8 mouse cellular contexts compared by ENCODE assay signal in genomic region chr15:98993865-98994264, GRCm38 (mm10). TPM values are rescaled to one million over a fixed set of nuclear protein-coding genes. Genes with fewer than 3 reads are reported as not detected.
DNase-seq lines count a peak whose midpoint lies in the region; ATAC-seq and TF ChIP-seq lines count a peak whose summit lies in the region.

No protein-coding gene starts in this region.

- no peak overlapping the region for H3K4me3 ChIP-seq in bone marrow macrophage, adult 2 months (ENCODE audit: insufficient read depth, low read length)
- H3K4me3 ChIP-seq in heart, postnatal 0 days (ENCODE audit: low read depth, low read length): no peak overlapping the region
- peak overlapping the region; percentile 37 for H3K4me3 ChIP-seq in neural tube, embryonic 14.5 days (ENCODE audit: low read depth, low read length)

- H3K4me1 ChIP-seq in bone marrow macrophage, adult 2 months (ENCODE audit: control insufficient read depth, insufficient read depth, low read length): peaks cover 15% of the 10 kb centered on the region
- H3K4me1 ChIP-seq in heart, postnatal 0 days (ENCODE audit: control insufficient read depth, insufficient read depth): peaks cover 15% of the 10 kb centered on the region
- peaks cover 37% of the 10 kb centered on the region for H3K4me1 ChIP-seq in neural tube, embryonic 14.5 days (ENCODE audit: control insufficient read depth, insufficient read depth, low read length)

- peak; percentile 68 for ATAC-seq in CD4-positive, CD25-positive, alpha-beta regulatory T cell, adult 4 months
- peak; percentile 78 for ATAC-seq in erythroid progenitor cell, adult 5-6 weeks (replicated peaks; ENCODE audit: low FRiP score, poor library complexity, severe bottlenecking)
- ATAC-seq in heart, postnatal 0 days (ENCODE audit: insufficient read depth, low read depth): peak; percentile 21; the same call in 1 of the 2 replicates
- ATAC-seq in neural tube, embryonic 14.5 days (ENCODE audit: low read depth): no peak

- no peaks in the 10 kb centered on the region for H3K36me3 ChIP-seq in heart, postnatal 0 days (replicated peaks; ENCODE audit: control insufficient read depth, insufficient read depth, low read length)
- H3K36me3 ChIP-seq in neural tube, embryonic 14.5 days (ENCODE audit: control insufficient read depth, insufficient read depth, low read length): no peaks in the 10 kb centered on the region

- no peaks in the 10 kb centered on the region for H3K9me3 ChIP-seq in heart, postnatal 0 days (replicated peaks; ENCODE audit: control insufficient read depth, low read length)
- H3K9me3 ChIP-seq in neural tube, embryonic 14.5 days (ENCODE audit: control insufficient read depth, low read length): no peaks in the 10 kb centered on the region

- H3K27me3 ChIP-seq in heart, postnatal 0 days (ENCODE audit: control insufficient read depth, insufficient read depth, low read length): no peaks in the 10 kb centered on the region
- H3K27me3 ChIP-seq in neural tube, embryonic 14.5 days (ENCODE audit: control insufficient read depth, insufficient read depth, low read length): no peaks in the 10 kb centered on the region

- no peak overlapping the region for H3K27ac ChIP-seq in bone marrow macrophage, adult 2 months (ENCODE audit: insufficient read depth, low read depth, low read length)
- H3K27ac ChIP-seq in heart, postnatal 0 days (ENCODE audit: low read depth): peak overlapping the region; percentile 99
- H3K27ac ChIP-seq in neural tube, embryonic 14.5 days (ENCODE audit: low read depth, low read length): peak overlapping the region; percentile 4; the same call in 1 of the 2 replicates

- peak overlapping the region; percentile 54 for H3K9ac ChIP-seq in heart, postnatal 0 days (replicated peaks; ENCODE audit: low read depth, low read length)
- peak overlapping the region; percentile 71 for H3K9ac ChIP-seq in neural tube, embryonic 14.5 days (replicated peaks; ENCODE audit: low read depth, low read length)

- no peak for TF ChIP-seq EP300 in heart, postnatal 0 days (IDR thresholded peaks at IDR 0.05; ENCODE audit: low read depth)

- 1% methylated on average over 11 of the region's 11 CpGs for WGBS in heart, postnatal 0 days
- WGBS in neural tube, embryonic 14.5 days: 0% methylated on average over 11 of the region's 11 CpGs

- TF ChIP-seq CTCF in bone marrow macrophage, adult 2 months (IDR thresholded peaks at IDR 0.05; ENCODE audit: low read depth, low read length): peak; percentile 66
- peak; percentile 93 for TF ChIP-seq CTCF in heart, postnatal 0 days (IDR thresholded peaks at IDR 0.05; ENCODE audit: low read depth)

- no peak for TF ChIP-seq POLR2A in bone marrow macrophage, adult 2 months (IDR thresholded peaks at IDR 0.05; ENCODE audit: borderline replicate concordance, low read depth, low read length)

- peak; percentile 93 for DNase-seq in heart, postnatal 0 days (ENCODE audit: low spot score)
- DNase-seq in kidney, postnatal 36 days: peak; percentile 88 to 94
- peak; percentile 85 to 90 for DNase-seq in lung, adult 18-20 months
- peak; percentile 83 for DNase-seq in testis, postnatal 14 days (ENCODE audit: low spot score)

- H3K4me2 ChIP-seq in heart, postnatal 0 days (ENCODE audit: low read depth, low read length): peak overlapping the region; percentile 71; the same call in 1 of the 2 replicates
- peak overlapping the region; percentile 89 for H3K4me2 ChIP-seq in neural tube, embryonic 14.5 days (ENCODE audit: low read depth, low read length)

RNA-seq across cellular contexts. Expression of gene Tuba1c, which starts 35.8 kb away (rescaled TPM):
- 100 to 1,000 TPM in 1 of 2 experiments, 10 to 100 TPM in 1; 74.6 to 131 TPM for polyA plus RNA-seq in CD4-positive, CD25-positive, alpha-beta regulatory T cell, adult 4 months (2017; shearing (Covaris generic))
- 134 and 173 TPM in 2 replicates for polyA plus RNA-seq in bone marrow macrophage, adult 2 months (2012; ENCODE audit: insufficient read depth, insufficient read length, missing spikeins)
- 637 and 660 TPM in 2 replicates for total RNA-seq in erythroid progenitor cell, adult 5-6 weeks (2015; ENCODE audit: low replicate concordance)
- total RNA-seq in erythroid progenitor cell, adult 5-6 weeks (2017; ENCODE audit: low replicate concordance): 271 and 335 TPM in 2 replicates
- 309 and 399 TPM in 2 replicates for total RNA-seq in heart, postnatal 0 days (2014; rRNA removed; ENCODE audit: low replicate concordance)
- polyA plus RNA-seq in heart, postnatal 0 days (2015; fragmentation: Nextera tagmentation; extraction: Ambion mirVana): 73.8 and 97.1 TPM in 2 replicates
- 7.3 and 11.5 TPM in 2 replicates for polyA plus RNA-seq in neural tube, embryonic 14.5 days (2014; fragmentation: Nextera tagmentation; extraction: Ambion mirVana)

RNA-seq across cellular contexts. Expression of gene Tuba1a, which starts 40.4 kb away (rescaled TPM):
- 100 to 1,000 TPM; 212 to 259 TPM for polyA plus RNA-seq in CD4-positive, CD25-positive, alpha-beta regulatory T cell, adult 4 months (2017; shearing (Covaris generic))
- 36.4 and 43.3 TPM in 2 replicates for polyA plus RNA-seq in bone marrow macrophage, adult 2 months (2012; ENCODE audit: insufficient read depth, insufficient read length, missing spikeins)
- total RNA-seq in erythroid progenitor cell, adult 5-6 weeks (2015; ENCODE audit: low replicate concordance): 6.5 and 38.1 TPM in 2 replicates
- total RNA-seq in erythroid progenitor cell, adult 5-6 weeks (2017; ENCODE audit: low replicate concordance): 5.9 and 9.6 TPM in 2 replicates
- total RNA-seq in heart, postnatal 0 days (2014; rRNA removed; ENCODE audit: low replicate concordance): 1,016 and 1,136 TPM in 2 replicates
- 404 and 408 TPM in 2 replicates for polyA plus RNA-seq in heart, postnatal 0 days (2015; fragmentation: Nextera tagmentation; extraction: Ambion mirVana)
- 13,706 and 14,496 TPM in 2 replicates for polyA plus RNA-seq in neural tube, embryonic 14.5 days (2014; fragmentation: Nextera tagmentation; extraction: Ambion mirVana)

RNA-seq across cellular contexts. Expression of gene Gm49450, which starts 40.5 kb away (rescaled TPM):
- not detected for polyA plus RNA-seq in CD4-positive, CD25-positive, alpha-beta regulatory T cell, adult 4 months (2017; shearing (Covaris generic))
- not detected in 2 replicates for polyA plus RNA-seq in bone marrow macrophage, adult 2 months (2012; ENCODE audit: insufficient read depth, insufficient read length, missing spikeins)
- not detected in 2 replicates for total RNA-seq in erythroid progenitor cell, adult 5-6 weeks (2015; ENCODE audit: low replicate concordance)
- total RNA-seq in erythroid progenitor cell, adult 5-6 weeks (2017; ENCODE audit: low replicate concordance): not detected in 2 replicates
- 78.3 and 158 TPM in 2 replicates for total RNA-seq in heart, postnatal 0 days (2014; rRNA removed; ENCODE audit: low replicate concordance)
- not detected in 2 replicates for polyA plus RNA-seq in heart, postnatal 0 days (2015; fragmentation: Nextera tagmentation; extraction: Ambion mirVana)
- polyA plus RNA-seq in neural tube, embryonic 14.5 days (2014; fragmentation: Nextera tagmentation; extraction: Ambion mirVana): not detected in 2 replicates

RNA-seq across cellular contexts. Expression of gene Tuba1b, which starts 59.5 kb away (rescaled TPM):
- 100 to 1,000 TPM; 419 to 534 TPM for polyA plus RNA-seq in CD4-positive, CD25-positive, alpha-beta regulatory T cell, adult 4 months (2017; shearing (Covaris generic))
- 872 and 1,013 TPM in 2 replicates for polyA plus RNA-seq in bone marrow macrophage, adult 2 months (2012; ENCODE audit: insufficient read depth, insufficient read length, missing spikeins)
- 2,503 and 2,754 TPM in 2 replicates for total RNA-seq in erythroid progenitor cell, adult 5-6 weeks (2015; ENCODE audit: low replicate concordance)
- total RNA-seq in erythroid progenitor cell, adult 5-6 weeks (2017; ENCODE audit: low replicate concordance): 632 and 670 TPM in 2 replicates
- 2,330 and 2,912 TPM in 2 replicates for total RNA-seq in heart, postnatal 0 days (2014; rRNA removed; ENCODE audit: low replicate concordance)
- 608 and 611 TPM in 2 replicates for polyA plus RNA-seq in heart, postnatal 0 days (2015; fragmentation: Nextera tagmentation; extraction: Ambion mirVana)
- 1,186 and 1,301 TPM in 2 replicates for polyA plus RNA-seq in neural tube, embryonic 14.5 days (2014; fragmentation: Nextera tagmentation; extraction: Ambion mirVana)

Comparison
In these comparisons a context has a peak if more than half of its experiments do, and no peak if none do; other contexts are left out.
1. RNA of gene Tuba1a, which starts 40.4 kb away (polyA plus RNA-seq): 13,706 to 14,496 TPM in neural tube, embryonic 14.5 days; 404 to 408 TPM in heart, postnatal 0 days, 212 to 259 TPM in CD4-positive, CD25-positive, alpha-beta regulatory T cell, adult 4 months and 36.4 to 43.3 TPM in bone marrow macrophage, adult 2 months; every median in the first group is over 10 times any median in the second.
2. Peak in every context shown above with its lines, with median percentiles within 50 percentile points of each other: DNase-seq.